Mouse (Mus musculus) cortical plate, adult 2 months (tissue): Measurements from ENCODE around the gene A230072I06Rik.

ENCODE experiments used
- CTCF ChIP-seq: fragments of 200-500 bp; IDR thresholded peaks from 2 replicates; pipeline ENCODE4 v1.5.1; 2011; ENCODE audit warnings: mild to moderate bottlenecking, control low read depth, low read length; ENCODE audit not compliant: insufficient read depth; ENCODE audit errors: extremely low read depth
- POLR2A ChIP-seq: fragments of 200-500 bp; IDR thresholded peaks from 2 replicates; pipeline ENCODE4 v1.6.1; 2011; ENCODE audit warnings: mild to moderate bottlenecking, low read length, control low read depth; ENCODE audit not compliant: insufficient read depth; ENCODE audit errors: extremely low read depth

GRCm38 (mm10) chr8:12298326-12298950 is 19.8 kb downstream of the A230072I06Rik start:
- no peak for TF ChIP-seq CTCF
- TF ChIP-seq POLR2A, result no peak
